Mouse (Mus musculus): ENCODE results near the gene Adgrl3. TPM values are rescaled to one million over a fixed set of nuclear protein-coding genes. Genes with fewer than 3 reads are reported as not detected.

Gene Adgrl3
- total and polyA plus RNA-seq, 3 experiments, result 0.90 to 3.5 (median 3.4) TPM

DNA sequence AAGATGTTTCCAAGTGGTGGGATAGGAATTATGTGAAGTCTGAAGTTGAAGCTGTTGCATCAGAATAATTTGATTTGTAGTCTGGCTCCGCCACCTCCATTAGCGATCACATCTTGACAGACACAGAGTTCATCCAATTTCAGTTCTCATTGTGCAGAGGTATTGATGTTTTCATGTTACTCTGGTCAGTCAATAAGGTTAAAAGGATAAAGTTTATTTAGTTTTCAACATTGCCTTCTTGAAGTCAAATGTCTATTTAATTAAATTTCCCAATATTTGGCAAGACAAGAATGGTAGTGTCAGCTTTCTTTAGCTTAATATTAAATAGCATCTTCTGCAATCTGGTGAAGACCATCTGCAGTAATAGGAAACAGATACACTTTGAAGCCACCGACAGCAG is 461.0 kb downstream of the Adgrl3 start:
- no peak for TF ChIP-seq CTCF (IDR thresholded peaks at IDR 0.05)
- TF ChIP-seq POLR2A (IDR thresholded peaks at IDR 0.05; ENCODE audit: insufficient read depth, low read depth, low read length), result no peak
- TF ChIP-seq EP300 (IDR thresholded peaks at IDR 0.05; ENCODE audit: insufficient read depth, low read depth, low read length), result no peak
- H3K4me1 ChIP-seq (ENCODE audit: control insufficient read depth, insufficient read depth, low read length), result no peaks in the 10 kb centered on the region
- 90% methylated on average over 3 of the region's 3 CpGs for WGBS
- no peak overlapping the region for H3K4me3 ChIP-seq
- no peak for DNase-seq
- no peaks in the 10 kb centered on the region for H3K36me3 ChIP-seq (ENCODE audit: control insufficient read depth, insufficient read depth, low read length)
- no peak overlapping the region for H3K27ac ChIP-seq
- H3K9ac ChIP-seq (ENCODE audit: low read depth, low read length), result no peak overlapping the region
- H3K79me2 ChIP-seq (replicated peaks; ENCODE audit: control insufficient read depth, insufficient read depth, low read length), result no peaks in the 10 kb centered on the region
- H3K27me3 ChIP-seq (ENCODE audit: control insufficient read depth, insufficient read depth, low read length), result no peaks in the 10 kb centered on the region
- intact Hi-C loops (cut with DNase I), result no loop called here

DNA sequence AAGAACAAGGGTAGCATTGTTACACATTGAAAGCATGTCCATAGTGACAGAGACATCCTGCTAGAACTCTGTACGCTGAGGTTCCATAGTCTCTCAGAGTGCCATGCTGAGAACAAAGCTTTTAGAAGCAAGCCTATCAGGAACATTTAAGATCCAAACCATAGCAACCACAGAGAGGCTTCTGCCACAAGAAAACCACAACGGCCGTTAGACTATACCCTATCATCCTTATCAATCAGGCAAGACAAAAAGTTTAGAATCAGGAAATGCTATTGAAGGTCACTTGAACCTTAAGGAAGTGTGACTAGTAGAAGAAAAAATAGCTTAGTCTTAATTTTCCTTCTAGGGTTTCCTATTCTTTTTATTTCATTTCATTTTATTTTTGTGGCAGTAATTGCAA is 464.0 kb downstream of the Adgrl3 start:
- Histone ChIP-seq H3K4me3 (no peak overlapping the region), H3K9ac (ENCODE audit: low read depth, low read length) (no peak overlapping the region), H3K27me3 (ENCODE audit: control insufficient read depth, insufficient read depth, low read length) (no peaks in the 10 kb centered on the region), H3K36me3 (ENCODE audit: control insufficient read depth, insufficient read depth, low read length) (no peaks in the 10 kb centered on the region), H3K79me2 (replicated peaks; ENCODE audit: control insufficient read depth, insufficient read depth, low read length) (no peaks in the 10 kb centered on the region), H3K27ac (no peak overlapping the region), H3K4me1 (ENCODE audit: control insufficient read depth, insufficient read depth, low read length) (no peaks in the 10 kb centered on the region)
- no peak for TF ChIP-seq POLR2A (IDR thresholded peaks at IDR 0.05; ENCODE audit: insufficient read depth, low read depth, low read length)
- TF ChIP-seq EP300 (IDR thresholded peaks at IDR 0.05; ENCODE audit: insufficient read depth, low read depth, low read length), result no peak
- TF ChIP-seq CTCF (IDR thresholded peaks at IDR 0.05), result no peak
- DNase-seq, result no peak
- intact Hi-C loops (cut with DNase I), result no loop called here
- WGBS, result 45% methylated on average over 3 of the region's 3 CpGs

DNA sequence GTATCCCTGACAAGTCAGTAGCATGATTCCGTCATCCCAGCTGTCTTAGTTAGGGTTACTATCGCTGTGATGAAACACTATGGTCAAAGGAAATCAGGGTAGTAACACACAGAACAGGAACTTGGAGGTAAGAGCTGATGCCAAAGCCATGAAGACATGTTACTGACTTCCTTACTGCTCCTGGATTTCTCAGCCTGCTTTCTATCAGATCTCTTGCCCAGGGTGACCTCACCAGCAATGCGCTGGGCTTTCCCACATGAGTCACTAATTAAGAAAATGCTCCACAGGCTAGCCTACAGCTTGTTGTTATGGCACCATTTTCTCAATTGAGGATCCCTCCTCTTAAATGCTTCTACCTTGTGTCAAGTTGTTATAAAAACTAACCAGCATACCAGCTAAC is 481.1 kb downstream of the Adgrl3 start:
- H3K4me3 ChIP-seq, result no peak overlapping the region
- intact Hi-C loops (cut with DNase I), result no loop called here
- TF ChIP-seq EP300 (IDR thresholded peaks at IDR 0.05; ENCODE audit: insufficient read depth, low read depth, low read length) (no peak), POLR2A (IDR thresholded peaks at IDR 0.05; ENCODE audit: insufficient read depth, low read depth, low read length) (no peak)
- H3K27me3 ChIP-seq (ENCODE audit: control insufficient read depth, insufficient read depth, low read length), result no peaks in the 10 kb centered on the region
- H3K36me3 ChIP-seq (ENCODE audit: control insufficient read depth, insufficient read depth, low read length), result no peaks in the 10 kb centered on the region
- no peak overlapping the region for H3K9ac ChIP-seq (ENCODE audit: low read depth, low read length)
- H3K79me2 ChIP-seq (replicated peaks; ENCODE audit: control insufficient read depth, insufficient read depth, low read length), result no peaks in the 10 kb centered on the region
- H3K27ac ChIP-seq, result no peak overlapping the region
- no peaks in the 10 kb centered on the region for H3K4me1 ChIP-seq (ENCODE audit: control insufficient read depth, insufficient read depth, low read length)
- DNase-seq, result no peak
- 71% methylated on average over 3 of the region's 3 CpGs for WGBS

DNA sequence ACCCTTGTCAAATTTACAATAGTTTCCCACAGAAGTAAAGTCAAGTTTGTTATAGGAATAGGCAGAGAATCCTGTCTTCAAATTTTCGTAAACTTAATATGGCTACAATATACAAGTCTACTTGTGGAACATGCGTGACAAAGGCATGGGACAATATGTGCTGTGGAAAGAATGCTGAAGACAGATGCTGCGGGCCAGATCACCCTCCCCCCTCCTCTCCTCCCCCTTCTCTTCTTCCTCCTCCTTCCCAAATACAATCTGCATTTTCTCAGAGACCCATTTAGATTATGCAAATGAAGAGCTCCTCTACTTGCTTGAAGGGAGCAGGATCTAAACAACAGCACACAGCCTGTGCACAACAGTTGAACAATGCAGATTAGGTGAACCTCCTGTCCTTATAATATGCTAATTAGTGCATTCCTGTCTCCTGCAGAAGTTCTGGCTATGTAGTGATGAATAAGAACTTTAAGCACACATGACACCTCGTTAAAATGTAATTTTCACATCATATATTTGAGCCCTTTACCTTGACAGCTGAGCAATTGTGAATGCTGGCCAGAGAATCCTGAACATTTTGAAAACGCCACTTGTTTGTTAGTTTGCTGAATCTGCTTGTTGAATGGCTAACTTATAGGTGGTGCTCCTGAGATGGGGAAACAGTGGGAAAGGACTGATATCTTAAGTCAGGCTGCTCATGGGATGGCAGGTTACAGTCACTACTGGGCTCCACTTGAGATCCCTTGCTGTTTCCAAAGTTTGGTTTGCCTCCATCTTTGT is 499.0 kb downstream of the Adgrl3 start:
- no peaks in the 10 kb centered on the region for H3K27me3 ChIP-seq (ENCODE audit: control insufficient read depth, insufficient read depth, low read length)
- no peaks in the 10 kb centered on the region for H3K79me2 ChIP-seq (replicated peaks; ENCODE audit: control insufficient read depth, insufficient read depth, low read length)
- DNase-seq, result no peak
- H3K36me3 ChIP-seq (ENCODE audit: control insufficient read depth, insufficient read depth, low read length), result no peaks in the 10 kb centered on the region
- H3K4me3 ChIP-seq, result no peak overlapping the region
- no peak overlapping the region; the same call in 1 of the 2 replicates for H3K27ac ChIP-seq
- intact Hi-C loops (cut with DNase I), result no loop called here
- no peak overlapping the region for H3K9ac ChIP-seq (ENCODE audit: low read depth, low read length)
- WGBS, result 54% methylated on average over 5 of the region's 5 CpGs
- TF ChIP-seq CTCF (IDR thresholded peaks at IDR 0.05) (no peak), POLR2A (IDR thresholded peaks at IDR 0.05; ENCODE audit: insufficient read depth, low read depth, low read length) (no peak), EP300 (IDR thresholded peaks at IDR 0.05; ENCODE audit: insufficient read depth, low read depth, low read length) (no peak)
- no peaks in the 10 kb centered on the region for H3K4me1 ChIP-seq (ENCODE audit: control insufficient read depth, insufficient read depth, low read length)

DNA sequence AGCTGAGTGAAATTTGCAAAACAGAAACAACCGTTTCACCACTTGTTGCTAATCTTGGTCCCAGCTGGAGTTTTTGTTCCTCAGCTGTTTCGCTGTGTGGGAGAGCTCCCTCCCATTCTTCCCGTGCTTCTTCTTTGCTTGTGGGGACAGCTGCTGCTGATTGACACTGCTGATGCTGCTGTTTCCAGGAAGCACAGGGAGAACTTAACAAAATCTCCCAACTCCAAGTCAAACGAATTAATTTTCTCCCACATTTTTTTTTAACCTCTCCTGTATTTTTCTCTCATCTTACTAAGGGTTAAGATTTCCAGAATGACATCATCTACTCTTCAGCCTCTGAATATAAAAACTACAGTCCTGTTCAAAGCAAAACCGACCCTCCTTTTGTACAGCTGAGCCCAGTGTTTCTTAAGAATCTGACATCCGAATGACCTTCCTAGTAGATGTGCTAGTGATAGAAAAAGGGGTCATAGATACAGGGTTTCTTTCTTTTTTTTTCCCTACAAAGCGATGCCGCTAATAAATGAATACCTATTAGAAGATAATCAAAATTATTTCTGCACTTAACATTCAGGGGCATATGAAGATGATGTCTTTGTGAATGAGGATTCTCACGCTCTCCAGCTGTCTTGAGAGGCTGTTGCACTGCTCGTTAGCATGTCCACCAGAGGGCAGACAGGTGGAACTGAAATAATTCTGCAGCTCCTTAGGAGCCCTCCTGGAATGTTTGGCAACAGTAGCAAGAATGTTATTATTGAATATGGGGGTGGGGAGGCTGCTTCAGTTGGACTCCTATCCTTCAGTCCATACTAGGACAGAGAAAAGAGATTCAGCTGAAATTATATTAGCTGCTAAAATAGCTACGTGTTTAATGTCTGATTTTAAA is 499.8 kb downstream of the Adgrl3 start:
- Histone ChIP-seq H3K4me3 (no peak overlapping the region), H3K4me1 (ENCODE audit: control insufficient read depth, insufficient read depth, low read length) (no peaks in the 10 kb centered on the region), H3K27ac (peak overlapping the region; percentile 38; the same call in 1 of the 2 replicates), H3K9ac (ENCODE audit: low read depth, low read length) (no peak overlapping the region), H3K27me3 (ENCODE audit: control insufficient read depth, insufficient read depth, low read length) (no peaks in the 10 kb centered on the region), H3K36me3 (ENCODE audit: control insufficient read depth, insufficient read depth, low read length) (no peaks in the 10 kb centered on the region), H3K79me2 (replicated peaks; ENCODE audit: control insufficient read depth, insufficient read depth, low read length) (no peaks in the 10 kb centered on the region)
- intact Hi-C loops (cut with DNase I), result loop anchor here (5.0 kb wide), 1 partner anchor 828 kb away; no protein-coding TSS in a partner anchor
- DNase-seq, result peak; percentile 32 to 39
- WGBS, result 15% methylated on average over 11 of the region's 11 CpGs
- TF ChIP-seq CTCF (IDR thresholded peaks at IDR 0.05) (peak; percentile 71), POLR2A (IDR thresholded peaks at IDR 0.05; ENCODE audit: insufficient read depth, low read depth, low read length) (no peak), EP300 (IDR thresholded peaks at IDR 0.05; ENCODE audit: insufficient read depth, low read depth, low read length) (no peak)

All from heart, adult 2 months (tissue).